Mouse (Mus musculus): ENCODE measurements around the gene Rtbdn.
A peak's percentile ranks its signal among the peaks of the same experiment; 100 is the strongest.

- TF ChIP-seq CTCF (IDR thresholded peaks at IDR 0.05; ENCODE audit: borderline replicate concordance, insufficient read depth, low read depth, low read length) = peak; percentile 81
- TF ChIP-seq POLR2A (IDR thresholded peaks at IDR 0.05; ENCODE audit: borderline replicate concordance, insufficient read depth, low read length) = 0 out of 2 replicates have a peak, but pooled peaks have one; percentile 13
Observed at GRCm38 (mm10) chr8:84928456-84929306, 18.1 kb upstream of the Rtbdn start.
